Mouse (Mus musculus) c-Kit-positive CD71-positive TER-119-negative erythroid progenitor cells, embryonic 14.5 days (primary cell): ENCODE measurements around the gene Riox1.
"Not testable (repeated sequence)": the region's sequence is repeated elsewhere in the genome, so short reads cannot be mapped to it uniquely, and the experiment has no call there.

Source experiments
- DNase-seq: peaks from one replicate; pipeline ENCODE4 v3.0.0-alpha.2; 2013; ENCODE audit warnings: low read depth

Gene Riox1

GRCm38 (mm10) chr12:83949776-83950492 lies 474 bp upstream of the Riox1 start:
- DNase-seq: no peak

- DNase-seq: no peak
These were observed 663 bp downstream of the Riox1 start for GRCm38 (mm10) chr12:83950840-83951701.

GRCm38 (mm10) chr12:83951711-83952575 lies 1.5 kb downstream of the Riox1 start:
- DNase-seq: no peak

GRCm38 (mm10) chr12:83958278-83958677 lies 7.9 kb downstream of the Riox1 start:
- DNase-seq: no peak

- DNase-seq: no peak
These were observed 14.8 kb downstream of the Riox1 start for GRCm38 (mm10) chr12:83965235-83965634.

GRCm38 (mm10) chr12:83972117-83972516 lies 21.7 kb downstream of the Riox1 start:
- no peak for DNase-seq

- no peak for DNase-seq
These were observed 28.5 kb downstream of the Riox1 start for GRCm38 (mm10) chr12:83978862-83979261.

- no peak for DNase-seq
These were observed 31.2 kb downstream of the Riox1 start for GRCm38 (mm10) chr12:83981615-83982014.

- no peak for DNase-seq
These were observed 34.3 kb downstream of the Riox1 start, which contains the start of gene Heatr4 for GRCm38 (mm10) chr12:83984752-83985151. Gene Heatr4, minus strand, starts transcription at chr12:83984852.

- no peak for DNase-seq
These were observed 36.8 kb downstream of the Riox1 start for GRCm38 (mm10) chr12:83987242-83987582.

- DNase-seq: peak; percentile 53
These were observed 37.4 kb downstream of the Riox1 start, which contains the start of gene Acot2 for GRCm38 (mm10) chr12:83987583-83988441. Gene Acot2, plus strand, starts transcription at chr12:83987861.

GRCm38 (mm10) chr12:83988483-83988882 lies 38.1 kb downstream of the Riox1 start:
- DNase-seq: no peak

GRCm38 (mm10) chr12:83989378-83989777 lies 39.0 kb downstream of the Riox1 start:
- DNase-seq: no peak

- no peak for DNase-seq
These were observed 46.8 kb downstream of the Riox1 start for GRCm38 (mm10) chr12:83997221-83997620.

GRCm38 (mm10) chr12:83998341-83999107 lies 48.1 kb downstream of the Riox1 start:
- DNase-seq: no peak

- DNase-seq: not testable (repeated sequence)
These were observed 48.8 kb downstream of the Riox1 start for GRCm38 (mm10) chr12:83999237-83999636.

- no peak for DNase-seq
These were observed 50.0 kb downstream of the Riox1 start for GRCm38 (mm10) chr12:84000418-84000817.
